Mouse (Mus musculus) heart, postnatal 10 days (tissue): ENCODE results near the gene Tspan18. TPM values are rescaled to one million over a fixed set of nuclear protein-coding genes. Genes with fewer than 3 reads are reported as not detected.

Source experiments
- DNase-seq, 2 experiments: peaks; one replicate each; pipeline ENCODE4 v3.0.0; 2021
- intact Hi-C: fragments of 180-260 bp; cut with DNase I; formaldehyde crosslinking; loops from one replicate; pipeline ENCODE4 v1.15.1; 2025
- total RNA-seq, 2 experiments: library from RNA; stranded (reverse); gene quantifications; 2 replicates each; pipeline ENCODE4 v1.2.3; 2021

Gene Tspan18
- 10 to 100 TPM; 54.1 to 63.4 TPM for total RNA-seq

- peak; percentile 84 to 86 for DNase-seq
- intact Hi-C loops, result loop anchor here (1.0 to 5.0 kb wide), 8 partner anchors 47 to 262 kb away; partner anchors contain the start of gene Cd82
These were observed at the start of gene Tspan18 for GRCm38 (mm10) chr2:93333817-93334731. TSS of gene Tspan18 (minus strand) at chr2:93334505.

GRCm38 (mm10) chr2:93383831-93384230 lies 49.5 kb upstream of the Tspan18 start:
- no peak for DNase-seq
- intact Hi-C loops, result loop anchor here (5.0 kb wide), 1 partner anchor 117 kb away; no protein-coding TSS in a partner anchor

- no peak for DNase-seq
- intact Hi-C loops, result loop anchor here (2.0 to 5.0 kb wide), 3 partner anchors 32 to 113 kb away; partner anchors contain the start of gene Tspan18
These were observed 46.4 kb upstream of the Tspan18 start for GRCm38 (mm10) chr2:93380680-93381089.

DNA sequence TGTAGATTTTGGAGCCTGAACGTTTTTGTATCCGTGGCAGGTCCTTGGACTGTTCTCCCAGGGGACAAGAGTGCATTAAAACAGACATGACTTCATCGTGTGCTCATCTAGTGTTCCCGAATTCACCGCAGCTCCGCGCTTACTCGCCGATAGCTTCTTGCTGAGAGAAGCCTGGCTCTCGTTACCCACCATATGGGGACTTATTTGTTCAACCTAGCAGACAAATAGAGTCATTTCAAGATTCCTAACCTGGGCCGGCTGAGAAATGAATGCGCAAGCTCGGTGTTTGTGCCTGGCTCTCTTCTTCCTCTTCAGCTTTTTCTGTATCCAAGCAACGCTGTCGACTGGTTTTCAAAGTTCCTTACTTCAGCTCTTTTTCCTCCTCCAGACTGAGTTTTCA lies 43.5 kb upstream of the Tspan18 start:
- peak in 1 of 2 experiments; percentile 30 for DNase-seq
- intact Hi-C loops, result no loop called here

GRCm38 (mm10) chr2:93377157-93377556 lies 42.9 kb upstream of the Tspan18 start:
- intact Hi-C loops, result no loop called here
- no peak for DNase-seq

GRCm38 (mm10) chr2:93372872-93373271 lies 38.6 kb upstream of the Tspan18 start:
- no peak for DNase-seq
- intact Hi-C loops, result no loop called here

DNA sequence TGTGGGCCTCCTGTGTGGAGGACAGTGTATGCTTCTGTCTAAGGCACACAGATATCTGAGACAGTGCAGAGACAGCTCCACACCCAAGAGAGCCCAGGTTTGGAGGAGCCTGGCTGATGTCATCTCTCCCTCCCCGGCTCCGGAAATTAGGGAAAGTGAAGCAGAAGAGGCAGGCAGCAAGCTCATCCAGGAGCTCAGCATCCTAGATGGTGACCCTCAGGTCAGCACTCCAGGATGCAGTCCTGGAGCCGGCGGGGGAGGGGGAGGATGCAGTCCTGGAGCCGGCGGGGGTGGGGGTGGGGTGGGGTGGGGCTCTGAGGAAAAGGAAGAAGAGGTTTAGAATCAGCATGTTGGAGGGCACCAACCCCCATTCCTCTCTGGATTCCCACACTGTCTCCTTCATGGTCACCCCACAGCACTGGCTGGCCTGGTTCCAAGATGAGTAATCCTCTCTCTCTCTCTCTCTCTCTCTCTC lies 37.8 kb upstream of the Tspan18 start:
- DNase-seq, result no peak
- intact Hi-C loops, result no loop called here

DNA sequence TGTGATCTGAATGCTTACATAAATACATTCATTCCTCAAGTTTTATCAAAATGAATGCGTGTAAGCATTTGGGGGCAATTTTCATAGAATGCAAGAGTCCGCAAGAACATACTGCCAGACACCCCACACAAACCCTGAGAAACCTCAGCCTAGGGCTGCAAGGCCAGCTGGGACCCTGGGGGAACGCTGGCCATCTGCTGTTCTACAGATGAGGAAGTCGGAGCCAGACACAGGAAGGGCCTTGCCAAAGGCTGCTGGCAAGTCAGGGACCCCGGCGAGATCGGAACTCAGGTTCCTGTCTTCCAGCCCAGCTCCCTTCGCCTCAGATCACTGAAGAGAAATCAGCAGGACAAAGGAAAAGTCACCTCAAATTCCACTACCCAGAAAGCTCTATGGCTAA lies 34.6 kb upstream of the Tspan18 start:
- intact Hi-C loops, result no loop called here
- DNase-seq, result peak; percentile 47 to 51

- intact Hi-C loops, result no loop called here
- DNase-seq, result no peak
These were observed 33.7 kb upstream of the Tspan18 start for GRCm38 (mm10) chr2:93367962-93368361.

DNA sequence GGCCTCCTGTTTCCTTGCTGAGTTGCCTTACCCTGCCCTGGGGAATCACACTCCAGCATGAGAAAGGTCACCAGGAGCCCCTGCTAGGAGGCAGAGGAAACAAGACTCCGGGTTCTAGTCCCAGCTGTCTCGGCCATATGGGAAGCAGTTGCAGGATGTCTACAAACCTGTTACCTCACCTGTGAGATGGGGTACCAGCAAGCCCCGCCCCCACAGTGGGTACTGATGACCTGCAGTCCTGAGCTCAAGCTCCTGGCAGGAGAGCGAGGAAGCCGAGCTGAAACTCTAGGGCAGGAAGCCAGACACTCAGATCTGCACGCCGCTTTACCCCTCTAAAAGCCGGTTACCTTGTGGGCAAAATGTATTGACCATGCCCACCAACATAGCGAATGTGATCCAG lies 31.1 kb upstream of the Tspan18 start:
- intact Hi-C loops, result no loop called here
- DNase-seq, result no peak

DNA sequence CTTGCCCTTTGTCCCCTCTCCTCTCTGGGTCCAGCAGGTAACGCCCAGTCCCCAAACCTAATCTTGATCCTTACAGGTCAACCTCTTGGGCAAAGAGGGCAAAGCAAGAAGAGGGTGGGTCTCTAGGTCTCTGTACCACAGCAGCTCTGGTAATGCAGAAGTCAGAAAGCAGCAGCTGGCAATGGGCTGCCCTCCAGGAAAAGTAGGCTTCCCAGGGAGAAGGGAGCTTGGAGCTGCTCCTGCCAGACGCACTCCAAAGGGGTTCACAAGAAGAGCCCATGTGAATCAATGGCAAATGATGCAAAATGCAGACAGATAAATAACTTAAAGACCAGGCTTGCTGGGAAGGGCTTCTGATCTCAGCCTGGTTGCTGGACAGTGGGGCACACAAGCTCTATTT lies 30.6 kb upstream of the Tspan18 start:
- no peak for DNase-seq
- intact Hi-C loops, result no loop called here

- intact Hi-C loops, result no loop called here
- no peak for DNase-seq
These were observed 27.1 kb upstream of the Tspan18 start for GRCm38 (mm10) chr2:93361454-93361853.

DNA sequence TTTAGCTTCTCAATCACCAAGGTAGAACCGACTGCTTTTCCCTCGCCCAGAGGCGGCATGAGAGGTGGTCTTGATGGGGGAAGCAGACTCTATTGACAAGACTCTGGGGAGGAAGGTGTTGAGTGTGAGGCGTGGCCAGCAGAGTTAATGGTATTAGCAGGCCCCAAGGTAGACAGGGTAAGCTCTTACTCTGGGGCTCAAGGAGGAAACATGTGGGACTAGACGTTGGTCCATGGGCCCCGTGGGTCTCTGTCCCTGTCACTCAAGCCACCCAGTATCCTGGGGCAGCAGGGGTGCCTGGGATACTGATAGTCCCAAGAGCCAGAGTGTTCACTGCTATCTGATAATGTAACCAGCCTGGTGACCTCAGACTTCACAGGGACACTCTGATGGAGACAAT lies 26.0 kb upstream of the Tspan18 start:
- intact Hi-C loops, result no loop called here
- no peak for DNase-seq

DNA sequence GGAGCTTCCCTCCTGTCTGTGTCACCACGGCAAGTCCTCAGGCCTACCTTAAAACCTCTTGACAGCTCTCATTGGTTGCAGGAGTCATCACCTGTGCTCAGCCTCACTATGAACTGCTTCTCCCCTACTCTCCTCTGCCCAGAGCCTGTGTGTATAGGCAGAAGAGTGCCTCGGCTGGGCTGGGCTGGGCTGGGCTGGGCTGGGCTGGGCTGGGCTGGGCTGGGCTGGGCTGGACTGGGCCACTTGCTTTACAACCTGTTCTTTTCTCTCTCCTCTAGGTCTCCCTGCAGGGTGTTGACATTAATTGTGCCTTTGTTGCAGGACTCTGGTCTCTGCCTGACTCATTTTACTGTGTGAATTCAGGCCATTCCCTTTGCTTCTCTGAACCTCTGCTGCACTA lies 23.1 kb upstream of the Tspan18 start:
- intact Hi-C loops, result no loop called here
- DNase-seq, result no peak

- DNase-seq, result no peak
- intact Hi-C loops, result no loop called here
These were observed 21.5 kb upstream of the Tspan18 start for GRCm38 (mm10) chr2:93355845-93356244.

DNA sequence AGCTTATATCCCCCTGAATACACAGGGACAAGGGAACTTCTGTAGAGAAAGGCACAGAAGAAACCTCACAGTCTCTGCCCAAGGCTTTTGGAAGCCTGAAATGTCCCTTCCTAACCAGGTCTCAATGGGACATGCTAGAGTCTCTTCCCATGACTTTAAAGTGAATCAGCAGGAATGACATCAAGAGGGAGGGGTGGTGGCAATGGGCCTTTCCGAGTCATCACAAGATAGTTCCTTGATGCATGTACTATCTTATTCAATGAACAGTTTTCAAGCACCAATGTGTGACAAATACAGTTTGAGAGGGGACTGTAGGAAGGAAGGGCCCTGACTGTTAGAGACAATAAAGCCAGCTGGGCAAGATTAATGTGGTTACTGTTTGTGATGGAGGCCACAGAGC lies 20.3 kb upstream of the Tspan18 start:
- DNase-seq, result no peak
- intact Hi-C loops, result no loop called here

- intact Hi-C loops, result no loop called here
- DNase-seq, result no peak
These were observed 19.4 kb upstream of the Tspan18 start for GRCm38 (mm10) chr2:93353725-93354124.

DNA sequence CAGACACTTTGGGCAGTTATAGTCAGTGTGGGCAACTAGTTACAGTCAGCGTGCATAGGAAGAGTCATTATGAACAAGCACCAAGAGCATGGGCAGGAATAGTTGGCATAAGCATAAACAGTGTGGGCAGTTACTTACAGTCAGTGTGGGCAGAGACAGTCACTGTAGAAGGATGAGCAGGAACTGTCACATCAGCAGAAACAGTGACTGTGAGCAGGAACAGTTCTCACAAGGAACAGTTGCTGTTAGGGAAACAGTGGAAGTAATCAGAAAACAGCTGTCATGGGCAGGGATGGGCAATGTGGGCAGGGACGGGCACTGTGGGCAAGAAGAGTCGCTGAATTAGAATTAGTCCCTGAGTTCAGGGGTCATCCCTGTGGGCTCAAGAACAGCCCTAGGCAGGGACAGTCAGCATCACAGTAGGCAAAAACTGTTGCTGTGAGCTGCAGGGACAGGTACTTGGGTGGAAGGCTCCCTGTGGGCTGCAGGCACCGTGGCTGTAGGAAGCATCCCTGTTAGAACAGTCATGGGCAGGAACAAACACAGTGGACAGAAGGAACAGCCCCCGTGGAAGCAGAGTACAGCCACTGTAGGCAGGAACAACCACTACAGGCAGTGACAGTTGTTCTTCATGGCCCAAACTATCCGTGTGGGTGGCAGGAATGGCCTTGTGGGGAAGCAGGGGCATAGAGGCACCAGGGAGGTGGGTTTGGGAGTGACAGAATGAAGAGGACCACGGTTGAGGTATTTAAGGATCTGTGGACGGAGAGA lies 18.8 kb upstream of the Tspan18 start:
- DNase-seq, result no peak
- intact Hi-C loops, result no loop called here

DNA sequence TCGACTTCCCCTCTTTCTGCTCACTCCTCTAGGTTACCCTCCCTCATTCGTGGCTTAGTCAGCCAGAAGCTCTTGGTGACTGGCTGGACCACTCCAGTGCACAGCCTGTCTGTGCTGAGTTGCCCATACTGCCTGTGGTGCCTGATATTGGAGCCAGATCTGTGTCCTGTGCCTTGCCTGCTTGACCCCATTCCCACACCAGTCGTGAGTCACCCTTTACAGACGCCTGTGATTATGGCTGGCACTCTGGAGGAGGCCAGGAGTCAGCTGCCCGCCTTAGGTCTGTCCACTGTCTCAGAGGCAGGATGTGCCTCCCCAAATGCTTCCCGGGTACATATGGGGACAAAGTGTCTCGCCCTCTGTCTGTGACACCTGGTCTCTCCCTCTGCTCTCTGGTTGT lies 17.0 kb upstream of the Tspan18 start:
- intact Hi-C loops, result no loop called here
- DNase-seq, result no peak

DNA sequence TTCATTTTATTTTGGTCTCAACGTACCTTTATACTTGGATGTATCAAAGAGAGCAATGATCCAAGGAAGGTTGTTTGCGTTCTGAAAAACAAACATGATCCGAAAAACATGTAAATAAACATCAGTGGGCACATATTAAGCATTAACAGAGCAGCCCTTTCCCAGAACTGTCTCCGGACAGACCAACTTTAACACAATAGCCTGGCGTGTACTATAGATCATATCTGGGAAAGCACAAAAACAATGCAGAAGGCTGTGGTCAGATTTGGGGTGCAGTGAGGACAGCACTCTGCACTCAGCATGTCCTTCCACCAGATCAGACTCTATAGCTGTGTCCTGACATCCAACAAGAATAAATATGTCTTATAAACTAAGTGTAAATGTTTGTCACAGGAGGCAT lies 12.7 kb upstream of the Tspan18 start:
- intact Hi-C loops, result no loop called here

DNA sequence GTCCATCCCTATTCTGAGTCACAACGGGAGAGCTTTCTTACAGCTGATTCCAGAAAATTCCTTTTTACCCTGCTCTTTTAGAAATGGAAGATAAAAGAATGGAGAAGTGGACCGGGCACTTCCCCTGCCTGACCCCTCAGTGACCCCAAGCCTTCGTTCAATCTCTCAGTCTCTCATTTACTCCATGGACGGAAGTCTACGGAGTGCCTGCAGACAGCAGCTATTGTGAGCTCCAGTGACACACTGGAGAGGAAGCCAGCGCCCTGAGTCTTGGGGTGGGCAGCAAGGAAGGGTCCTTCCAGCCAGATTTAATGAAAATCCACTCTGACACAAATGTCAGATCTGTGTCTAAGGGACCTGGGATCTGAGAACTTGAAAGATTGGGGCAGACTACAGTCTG lies 12.3 kb upstream of the Tspan18 start:
- DNase-seq, result no peak
- intact Hi-C loops, result no loop called here

More for the DNA sequence above, 12.7 kb upstream of the Tspan18 start:
- no peak for DNase-seq
